Mouse (Mus musculus): Measurements from ENCODE around the gene Knstrn.

The Knstrn gene

GRCm38 (mm10) chr2:118899981-118900825, 86.4 kb downstream of the Knstrn start, which contains the start of gene Bahd1:
Gene Bahd1, plus strand, starts transcription at chr2:118900377.
- no peak for DNase-seq (ENCODE audit: low read depth)

GRCm38 (mm10) chr2:118900826-118901140, 87.0 kb downstream of the Knstrn start:
- no peak for DNase-seq (ENCODE audit: low read depth)

GRCm38 (mm10) chr2:118901175-118902031, 87.6 kb downstream of the Knstrn start:
- peak; percentile 78 for DNase-seq (ENCODE audit: low read depth)

GRCm38 (mm10) chr2:118902051-118903025, 88.5 kb downstream of the Knstrn start:
- DNase-seq (ENCODE audit: low read depth): no peak

GRCm38 (mm10) chr2:118903333-118903741, 89.5 kb downstream of the Knstrn start:
- DNase-seq (ENCODE audit: low read depth): no peak

Data from fibroblast of lung, adult 2 months (primary cell).